Mouse (Mus musculus) intestine, postnatal 0 days (tissue): ENCODE measurements around the gene Trdmt1. TPM values are rescaled to one million over a fixed set of nuclear protein-coding genes. Genes with fewer than 3 reads are reported as not detected.

ENCODE experiments used
- ATAC-seq: fragments of 200-750 bp; cut with Nextera tagmentation; 2 replicates; pipeline ENCODE4 v1.8.0; 2017; ENCODE audit warnings: mild to moderate bottlenecking, moderate TSS enrichment, moderate library complexity
- H3K27ac ChIP-seq: fragments of 300-500 bp; sonication (generic); 2 replicates; pipeline ENCODE4 v1.5.1; 2014; ENCODE audit warnings: mild to moderate bottlenecking, low read depth, low read length, moderate library complexity
- H3K27me3 ChIP-seq: fragments of 300-500 bp; sonication (generic); replicated peaks from 2 replicates; pipeline ENCODE4 v1.6.1; 2014; ENCODE audit warnings: low read length, mixed read lengths; ENCODE audit not compliant: control insufficient read depth, insufficient read depth
- H3K36me3 ChIP-seq: fragments of 300-500 bp; sonication (generic); 2 replicates; pipeline ENCODE4 v1.6.1; 2014; ENCODE audit warnings: mild to moderate bottlenecking, moderate library complexity; ENCODE audit not compliant: control insufficient read depth, insufficient read depth
- H3K4me1 ChIP-seq: fragments of 300-500 bp; sonication (generic); replicated peaks from 2 replicates; pipeline ENCODE4 v1.6.1; 2014; ENCODE audit warnings: antibody characterized with exemption, low read length, mixed read lengths; ENCODE audit not compliant: control insufficient read depth, insufficient read depth
- H3K4me2 ChIP-seq: fragments of 300-500 bp; sonication (generic); replicated peaks from 2 replicates; pipeline ENCODE4 v1.6.1; 2014; ENCODE audit warnings: low read depth, mild to moderate bottlenecking, moderate library complexity
- H3K4me3 ChIP-seq: fragments of 300-500 bp; sonication (generic); 2 replicates; pipeline ENCODE4 v1.5.1; 2014; ENCODE audit warnings: low read depth, low read length
- H3K9ac ChIP-seq: fragments of 300-500 bp; sonication (generic); 2 replicates; pipeline ENCODE4 v1.6.1; 2014; ENCODE audit warnings: mild to moderate bottlenecking, low read depth, low read length
- H3K9me3 ChIP-seq: fragments of 300-500 bp; sonication (generic); 2 replicates; pipeline ENCODE4 v1.6.1; 2016; ENCODE audit warnings: mixed run types; ENCODE audit not compliant: control insufficient read depth
- CTCF ChIP-seq: sonication (generic); IDR thresholded peaks from 2 replicates; pipeline ENCODE4 v1.5.1; 2016; ENCODE audit warnings: low read depth, mild to moderate bottlenecking, control low read depth, antibody characterized with exemption, moderate library complexity
- WGBS: fragments of 180-500 bp; shearing (Covaris S2); extraction: QIAGEN DNeasy Blood & Tissue Kit; methylation state at CpG from one replicate; pipeline ENCODE4 v1.1.7; 2014; 5-methylcytosine and 5-hydroxymethylcytosine counted together
- polyA plus RNA-seq: library from polyadenylated mRNA; unstranded; fragments of >200 nt; fragmentation: Nextera tagmentation; extraction: Ambion mirVana; gene quantifications from 2 replicates; pipeline ENCODE4 v1.2.1, GENCODE M21; 2015

Trdmt1 gene
- polyA plus RNA-seq, 1 experiment from 2014 or later = 6.8 TPM

DNA sequence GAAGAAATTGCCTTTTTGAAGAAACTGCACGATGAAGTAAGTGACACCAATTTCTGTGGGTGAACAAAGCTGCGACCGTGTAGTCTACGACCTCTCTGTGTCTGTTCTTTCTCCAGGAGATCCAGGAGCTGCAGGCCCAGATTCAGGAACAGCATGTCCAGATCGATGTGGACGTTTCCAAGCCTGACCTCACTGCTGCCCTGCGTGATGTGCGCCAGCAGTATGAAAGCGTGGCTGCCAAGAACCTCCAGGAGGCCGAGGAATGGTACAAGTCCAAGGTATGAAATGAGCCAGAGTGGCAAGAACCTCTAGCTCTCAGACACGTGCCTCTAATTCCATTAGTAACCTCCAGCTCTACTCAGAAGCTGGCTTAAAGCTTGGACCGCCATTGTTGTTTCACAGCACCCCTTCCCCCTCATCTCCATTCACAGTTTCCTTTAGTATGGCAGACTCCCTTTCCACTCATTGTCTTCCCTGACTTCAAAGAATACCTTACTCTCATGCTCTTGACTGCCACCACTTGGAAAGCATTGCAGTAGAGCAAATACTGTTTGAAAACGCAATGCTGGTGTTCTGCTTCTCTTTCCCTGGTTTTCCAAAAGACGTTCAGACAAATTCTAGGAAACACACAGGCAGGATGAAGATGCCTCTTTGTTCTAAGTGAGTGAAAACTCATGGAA lies 34.1 kb upstream of the Trdmt1 start:
- 0 out of 2 replicates have a peak, but pooled peaks cover 3% of the 10 kb centered on the region for H3K4me1 ChIP-seq
- 82% methylated on average over 14 of the region's 14 CpGs for WGBS

GRCm38 (mm10) chr2:13577399-13577798 lies 32.9 kb upstream of the Trdmt1 start:
- H3K4me2 ChIP-seq = no peak overlapping the region
- WGBS = 100% methylated on average over 1 of the region's 1 CpGs

More for the DNA sequence above, 34.1 kb upstream of the Trdmt1 start:
- Histone ChIP-seq H3K4me3 (no peak overlapping the region), H3K9ac (no peak overlapping the region), H3K36me3 (peaks cover 24% of the 10 kb centered on the region), H3K4me2 (no peak overlapping the region), H3K9me3 (no peaks in the 10 kb centered on the region), H3K27me3 (0 out of 2 replicates have a peak, but pooled peaks cover 5% of the 10 kb centered on the region), H3K27ac (no peak overlapping the region)
- no peak for ATAC-seq
- peak; percentile 31; the same call in 1 of the 2 replicates for TF ChIP-seq CTCF

DNA sequence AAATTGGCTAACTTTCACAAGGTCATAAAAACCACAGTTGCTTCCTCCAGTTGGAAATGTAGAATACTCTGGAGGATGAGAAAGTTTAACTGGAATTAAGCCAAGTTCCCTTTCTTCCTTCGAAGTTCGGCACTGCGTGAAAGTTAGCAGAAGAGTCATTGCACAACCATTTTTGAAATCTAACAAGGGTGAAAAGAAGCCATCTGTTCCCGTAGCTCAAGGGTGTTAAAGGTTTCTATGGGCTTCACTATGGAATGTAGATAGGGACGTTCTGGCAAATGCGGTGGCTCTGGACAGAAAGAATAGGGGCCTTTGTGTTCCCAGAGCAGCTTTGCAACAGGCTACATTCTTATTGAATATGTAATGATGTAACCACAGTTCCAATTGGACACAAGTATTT lies 31.5 kb upstream of the Trdmt1 start:
- no peak overlapping the region for H3K27ac ChIP-seq
- H3K4me1 ChIP-seq = 0 out of 2 replicates have a peak, but pooled peaks cover 3% of the 10 kb centered on the region
- 14% methylated on average over 6 of the region's 6 CpGs for WGBS
- peak overlapping the region; percentile 72 for H3K4me2 ChIP-seq
- peak overlapping the region; percentile 58 for H3K4me3 ChIP-seq
- TF ChIP-seq CTCF = no peak
- ATAC-seq = no peak
- peaks cover 16% of the 10 kb centered on the region; the same call in 1 of the 2 replicates for H3K27me3 ChIP-seq
- H3K36me3 ChIP-seq = peaks cover 12% of the 10 kb centered on the region
- H3K9ac ChIP-seq = peak overlapping the region; percentile 64; the same call in 1 of the 2 replicates
- H3K9me3 ChIP-seq = no peaks in the 10 kb centered on the region

More at GRCm38 (mm10) chr2:13577399-13577798, 32.9 kb upstream of the Trdmt1 start:
- Histone ChIP-seq H3K27ac (no peak overlapping the region), H3K9ac (no peak overlapping the region), H3K4me3 (no peak overlapping the region), H3K4me1 (0 out of 2 replicates have a peak, but pooled peaks cover 3% of the 10 kb centered on the region), H3K36me3 (peaks cover 23% of the 10 kb centered on the region), H3K9me3 (no peaks in the 10 kb centered on the region), H3K27me3 (peaks cover 8% of the 10 kb centered on the region; the same call in 1 of the 2 replicates)
- 0 out of 2 replicates have a peak, but pooled peaks have one; percentile 11 for TF ChIP-seq CTCF
- ATAC-seq = no peak

GRCm38 (mm10) chr2:13575287-13575801 lies 30.9 kb upstream of the Trdmt1 start:
- ATAC-seq = no peak
- peak; percentile 76 for TF ChIP-seq CTCF
- Histone ChIP-seq H3K36me3 (peaks cover 12% of the 10 kb centered on the region; the same call in 1 of the 2 replicates), H3K27ac (peak overlapping the region; percentile 87), H3K27me3 (peaks cover 16% of the 10 kb centered on the region; the same call in 1 of the 2 replicates), H3K4me2 (peak overlapping the region; percentile 72), H3K9me3 (no peaks in the 10 kb centered on the region), H3K4me3 (peak overlapping the region; percentile 58), H3K9ac (peak overlapping the region; percentile 64; the same call in 1 of the 2 replicates), H3K4me1 (0 out of 2 replicates have a peak, but pooled peaks cover 3% of the 10 kb centered on the region)
- WGBS = under 1% methylated on average over 13 of the region's 13 CpGs

DNA sequence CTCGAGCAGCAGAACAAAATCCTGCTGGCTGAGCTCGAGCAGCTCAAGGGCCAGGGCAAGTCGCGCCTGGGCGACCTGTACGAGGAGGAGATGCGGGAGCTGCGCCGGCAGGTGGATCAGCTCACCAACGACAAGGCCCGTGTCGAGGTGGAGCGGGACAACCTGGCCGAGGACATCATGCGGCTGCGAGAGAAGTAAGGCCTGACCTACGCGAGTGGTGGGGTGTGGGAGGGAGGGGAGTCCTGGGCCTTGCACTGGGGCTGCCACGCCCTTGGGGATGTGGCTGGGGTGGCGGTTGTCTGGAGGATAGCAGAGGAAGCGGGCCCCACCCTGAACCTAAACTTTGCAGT lies 30.3 kb upstream of the Trdmt1 start:
- under 1% methylated on average over 21 of the region's 21 CpGs for WGBS
- H3K4me2 ChIP-seq = peak overlapping the region; percentile 72
- peaks cover 16% of the 10 kb centered on the region; the same call in 1 of the 2 replicates for H3K27me3 ChIP-seq
- ATAC-seq = peak; percentile 21; the same call in 1 of the 2 replicates
- H3K4me3 ChIP-seq = peak overlapping the region; percentile 58
- 0 out of 2 replicates have a peak, but pooled peaks cover 3% of the 10 kb centered on the region for H3K4me1 ChIP-seq
- TF ChIP-seq CTCF = no peak
- peak overlapping the region; percentile 64 for H3K9ac ChIP-seq
- H3K36me3 ChIP-seq = peaks cover 10% of the 10 kb centered on the region; the same call in 1 of the 2 replicates
- no peaks in the 10 kb centered on the region for H3K9me3 ChIP-seq
- H3K27ac ChIP-seq = peak overlapping the region; percentile 87

DNA sequence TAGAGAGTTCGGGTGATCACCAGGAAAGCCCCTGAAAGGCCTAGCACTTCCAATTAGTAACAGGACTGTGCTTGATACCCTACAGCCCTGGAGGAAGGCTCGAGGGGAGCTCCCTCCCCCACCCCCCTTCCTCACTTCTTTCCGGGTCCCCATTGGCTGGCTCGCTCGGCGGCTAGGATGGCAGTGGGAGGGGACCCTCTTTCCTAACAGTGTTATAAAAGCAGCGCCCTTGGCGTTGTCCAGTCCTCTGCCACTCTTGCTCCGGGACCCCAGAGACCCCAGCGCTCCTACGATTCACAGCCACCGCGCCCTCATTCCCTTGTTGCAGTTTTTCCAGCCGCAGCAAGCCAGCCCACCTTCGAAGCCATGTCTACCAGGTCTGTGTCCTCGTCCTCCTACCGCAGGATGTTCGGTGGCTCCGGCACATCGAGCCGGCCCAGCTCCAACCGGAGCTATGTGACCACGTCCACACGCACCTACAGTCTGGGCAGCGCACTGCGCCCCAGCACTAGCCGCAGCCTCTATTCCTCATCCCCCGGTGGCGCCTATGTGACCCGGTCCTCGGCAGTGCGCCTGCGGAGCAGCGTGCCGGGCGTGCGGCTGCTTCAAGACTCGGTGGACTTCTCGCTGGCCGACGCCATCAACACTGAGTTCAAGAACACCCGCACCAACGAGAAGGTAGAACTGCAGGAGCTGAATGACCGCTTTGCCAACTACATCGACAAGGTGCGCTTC lies 29.8 kb upstream of the Trdmt1 start:
- TF ChIP-seq CTCF = peak; percentile 32
- no peaks in the 10 kb centered on the region for H3K9me3 ChIP-seq
- peaks cover 7% of the 10 kb centered on the region; the same call in 1 of the 2 replicates for H3K36me3 ChIP-seq
- H3K9ac ChIP-seq = peak overlapping the region; percentile 64
- peak overlapping the region; percentile 87 for H3K27ac ChIP-seq
- peak overlapping the region; percentile 58 for H3K4me3 ChIP-seq
- H3K27me3 ChIP-seq = peaks cover 16% of the 10 kb centered on the region; the same call in 1 of the 2 replicates
- peak overlapping the region; percentile 72 for H3K4me2 ChIP-seq
- peak; percentile 79 for ATAC-seq
- WGBS = under 1% methylated on average over 46 of the region's 46 CpGs
- 0 out of 2 replicates have a peak, but pooled peaks cover 3% of the 10 kb centered on the region for H3K4me1 ChIP-seq
